Mouse (Mus musculus): ENCODE data around the gene Cabp4. TPM values are rescaled to one million over a fixed set of nuclear protein-coding genes. Genes with fewer than 3 reads are reported as not detected.

Cabp4 gene
- polyA plus RNA-seq, 1 experiment = 0.10 TPM

GRCm38 (mm10) chr19:4151898-4152297 lies 8.1 kb upstream of the Cabp4 start:
- Histone ChIP-seq H3K4me3 (no peak overlapping the region), H3K36me3 (ENCODE audit: control insufficient read depth, insufficient read depth) (peaks cover 11% of the 10 kb centered on the region), H3ac (ENCODE audit: control insufficient read depth, insufficient read length) (no peak overlapping the region), H3K79me2 (ENCODE audit: control insufficient read depth, insufficient read depth) (peaks cover 15% of the 10 kb centered on the region), H3K4me2 (ENCODE audit: low read depth) (no peak overlapping the region), H3K27me3 (ENCODE audit: control insufficient read depth, insufficient read depth, insufficient read length) (no peaks in the 10 kb centered on the region)
- TF ChIP-seq MYOG (IDR thresholded peaks at IDR 0.05; ENCODE audit: control insufficient read depth in 1 of 3, insufficient read depth in 1 of 3, insufficient read length in 2 of 3, low read depth in 2 of 3) (no peak), POLR2A (IDR thresholded peaks at IDR 0.05; ENCODE audit: insufficient read length, low read depth) (no peak), REST (IDR thresholded peaks at IDR 0.05; ENCODE audit: insufficient read depth, insufficient read length) (no peak), TCF12 (IDR thresholded peaks at IDR 0.05; ENCODE audit: insufficient read depth, poor library complexity, severe bottlenecking) (no peak), POLR2AphosphoS2 (IDR thresholded peaks at IDR 0.05; ENCODE audit: insufficient read length, low read depth) (no peak), CEBPB (IDR thresholded peaks at IDR 0.05; ENCODE audit: insufficient read depth, poor library complexity, severe bottlenecking) (no peak)

DNA sequence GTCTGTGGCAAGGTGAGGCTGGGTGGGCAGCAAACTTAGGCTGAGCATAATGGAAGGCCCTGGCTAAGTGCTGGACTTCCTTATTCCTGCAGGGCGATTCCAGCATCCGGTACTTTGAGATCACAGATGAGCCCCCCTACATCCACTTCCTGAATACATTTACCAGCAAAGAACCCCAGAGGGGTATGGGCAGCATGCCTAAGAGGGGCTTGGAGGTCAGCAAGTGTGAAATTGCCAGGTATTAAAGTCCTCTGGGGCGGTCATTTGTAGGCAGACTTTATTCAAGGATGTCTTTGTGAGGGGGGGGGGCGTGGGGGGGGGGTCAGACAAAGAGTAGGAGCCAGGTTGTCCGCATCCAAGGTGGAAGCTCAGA lies 7.6 kb upstream of the Cabp4 start:
- Histone ChIP-seq H3K79me2 (ENCODE audit: control insufficient read depth, insufficient read depth) (peaks cover 15% of the 10 kb centered on the region), H3K36me3 (ENCODE audit: control insufficient read depth, insufficient read depth) (peaks cover 11% of the 10 kb centered on the region), H3K4me2 (ENCODE audit: low read depth) (no peak overlapping the region), H3K4me3 (no peak overlapping the region), H3K27me3 (ENCODE audit: control insufficient read depth, insufficient read depth, insufficient read length) (no peaks in the 10 kb centered on the region), H3ac (ENCODE audit: control insufficient read depth, insufficient read length) (no peak overlapping the region)
- TF ChIP-seq USF1 (IDR thresholded peaks at IDR 0.05; ENCODE audit: low read depth) = no peak

DNA sequence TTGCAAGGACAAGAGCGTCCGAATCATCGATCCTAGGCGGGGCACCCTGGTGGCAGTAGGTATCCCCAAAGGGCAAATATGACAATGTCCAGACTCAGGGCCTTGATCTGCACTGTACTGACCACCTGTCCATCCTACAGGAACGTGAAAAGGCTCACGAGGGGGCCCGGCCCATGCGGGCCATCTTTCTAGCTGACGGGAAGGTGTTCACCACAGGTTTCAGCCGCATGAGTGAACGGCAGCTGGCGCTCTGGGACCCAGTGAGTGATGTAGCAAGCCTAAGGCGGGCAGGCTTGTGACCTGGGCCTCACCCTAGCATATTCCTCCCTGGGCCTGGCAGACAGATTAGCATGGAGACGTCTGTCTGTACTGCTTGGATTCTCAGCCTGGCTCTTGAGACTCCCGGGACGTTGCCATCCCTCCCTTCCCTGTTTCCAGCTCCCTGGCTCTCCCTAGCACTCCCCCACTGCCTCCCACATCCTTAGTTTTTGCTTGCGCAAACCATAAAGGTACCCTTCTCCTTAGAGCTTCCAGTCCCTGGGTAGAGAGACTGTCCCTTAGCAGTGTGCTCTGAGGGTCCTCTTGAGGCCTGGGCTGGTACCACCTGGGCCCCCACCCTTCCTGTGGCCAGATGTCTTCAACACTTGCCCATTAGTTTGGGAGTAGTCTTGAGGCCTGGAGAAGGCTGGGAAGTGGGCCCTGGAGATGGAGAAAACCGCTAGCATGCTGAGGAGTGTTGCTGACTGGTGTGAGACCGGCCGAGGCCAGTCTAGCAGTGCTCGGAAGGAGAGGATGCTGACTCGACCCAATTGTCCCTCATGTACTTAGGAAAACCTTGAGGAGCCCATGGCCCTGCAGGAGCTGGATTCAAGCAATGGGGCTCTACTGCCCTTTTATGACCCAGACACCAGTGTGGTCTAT lies 7.0 kb upstream of the Cabp4 start:
- no peak overlapping the region for H3K4me2 ChIP-seq (ENCODE audit: low read depth)
- peaks cover 11% of the 10 kb centered on the region for H3K36me3 ChIP-seq (ENCODE audit: control insufficient read depth, insufficient read depth)
- H3K79me2 ChIP-seq (ENCODE audit: control insufficient read depth, insufficient read depth) = peaks cover 15% of the 10 kb centered on the region
- no peak overlapping the region for H3K4me3 ChIP-seq
- no peak overlapping the region for H3ac ChIP-seq (ENCODE audit: control insufficient read depth, insufficient read length)
- TF ChIP-seq POLR2AphosphoS2 (IDR thresholded peaks at IDR 0.05; ENCODE audit: insufficient read length, low read depth) = no peak
- TF ChIP-seq TCF3 (IDR thresholded peaks at IDR 0.05; ENCODE audit: insufficient read length, low read depth) = no peak
- no peak for TF ChIP-seq SRF (IDR thresholded peaks at IDR 0.05; ENCODE audit: control insufficient read depth, insufficient read length, low read depth)
- no peak for TF ChIP-seq REST (IDR thresholded peaks at IDR 0.05; ENCODE audit: insufficient read depth, insufficient read length)
- no peak for TF ChIP-seq TCF12 (IDR thresholded peaks at IDR 0.05; ENCODE audit: insufficient read depth, poor library complexity, severe bottlenecking)
- TF ChIP-seq E2F4 (IDR thresholded peaks at IDR 0.05; ENCODE audit: insufficient read depth) = no peak
- TF ChIP-seq CEBPB (IDR thresholded peaks at IDR 0.05; ENCODE audit: insufficient read depth, poor library complexity, severe bottlenecking) = no peak
- TF ChIP-seq MAX (IDR thresholded peaks at IDR 0.05; ENCODE audit: low read depth) = no peak
- TF ChIP-seq POLR2A (IDR thresholded peaks at IDR 0.05; ENCODE audit: insufficient read length, low read depth) = no peak
- no peak for TF ChIP-seq MYOG (IDR thresholded peaks at IDR 0.05; ENCODE audit: control insufficient read depth in 1 of 3, insufficient read depth in 1 of 3, insufficient read length in 2 of 3, low read depth in 2 of 3)
- no peak for TF ChIP-seq USF1 (IDR thresholded peaks at IDR 0.05; ENCODE audit: low read depth)
- no peak for TF ChIP-seq MYOD1 (IDR thresholded peaks at IDR 0.05; ENCODE audit: control insufficient read depth in 1 of 3, insufficient read length in 2 of 3, low read depth in 2 of 3)
- H3K27me3 ChIP-seq (ENCODE audit: control insufficient read depth, insufficient read depth, insufficient read length) = no peaks in the 10 kb centered on the region

DNA sequence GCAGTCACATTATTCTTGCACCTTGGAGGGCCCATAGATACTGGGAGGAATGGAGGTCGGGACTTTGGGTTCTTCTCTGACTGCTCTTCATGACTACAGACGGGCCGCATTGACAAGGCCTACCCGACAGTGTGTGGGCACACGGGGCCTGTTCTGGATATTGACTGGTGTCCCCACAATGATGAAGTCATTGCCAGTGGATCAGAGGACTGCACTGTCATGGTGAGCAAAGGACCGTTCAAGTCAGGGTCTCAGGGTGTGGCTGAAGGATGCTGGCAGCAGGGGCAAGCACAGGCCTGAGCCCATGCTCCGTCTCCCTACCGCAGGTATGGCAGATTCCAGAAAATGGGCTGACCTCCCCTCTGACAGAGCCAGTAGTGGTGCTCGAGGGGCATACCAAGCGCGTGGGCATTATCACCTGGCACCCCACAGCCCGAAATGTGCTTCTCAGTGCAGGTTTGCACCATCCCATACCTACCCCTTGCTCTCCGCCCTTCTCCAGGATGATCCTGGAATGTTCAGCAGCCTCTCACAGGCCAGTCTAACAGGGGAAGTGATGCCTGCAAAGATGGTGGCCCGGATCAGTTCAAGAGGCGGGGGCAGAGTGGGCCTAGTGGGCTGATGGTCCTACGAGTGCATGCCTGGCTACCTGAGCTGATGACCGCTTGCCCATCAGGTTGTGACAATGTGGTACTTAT lies 6.1 kb upstream of the Cabp4 start:
- Histone ChIP-seq H3K36me3 (ENCODE audit: control insufficient read depth, insufficient read depth) (peaks cover 11% of the 10 kb centered on the region), H3K27me3 (ENCODE audit: control insufficient read depth, insufficient read depth, insufficient read length) (no peaks in the 10 kb centered on the region), H3K4me2 (ENCODE audit: low read depth) (peak overlapping the region; percentile 82), H3ac (ENCODE audit: control insufficient read depth, insufficient read length) (no peak overlapping the region), H3K79me2 (ENCODE audit: control insufficient read depth, insufficient read depth) (peaks cover 15% of the 10 kb centered on the region), H3K4me3 (peak overlapping the region; percentile 57)
- TF ChIP-seq POLR2A (IDR thresholded peaks at IDR 0.05; ENCODE audit: insufficient read length, low read depth) (peak; percentile 11), MYOD1 (IDR thresholded peaks at IDR 0.05; ENCODE audit: control insufficient read depth in 1 of 3, insufficient read length in 2 of 3, low read depth in 2 of 3) (no peak)

DNA sequence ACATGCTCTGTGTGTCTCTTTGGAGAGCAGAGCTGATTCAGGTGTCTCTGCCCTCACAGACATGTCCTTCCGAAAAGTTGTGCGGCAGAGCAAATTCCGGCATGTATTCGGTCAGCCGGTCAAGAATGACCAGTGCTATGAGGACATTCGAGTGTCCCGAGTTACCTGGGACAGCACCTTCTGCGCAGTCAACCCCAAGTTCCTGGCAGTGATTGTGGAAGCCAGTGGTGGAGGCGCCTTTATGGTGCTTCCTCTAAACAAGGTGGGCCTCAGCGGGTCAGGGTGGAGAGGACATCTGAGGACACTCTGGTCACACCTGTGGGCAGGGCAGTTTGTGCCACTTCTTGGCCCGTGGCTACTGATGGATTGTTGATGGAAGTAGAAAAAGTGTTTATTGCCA lies 5.5 kb upstream of the Cabp4 start:
- Histone ChIP-seq H3K79me2 (ENCODE audit: control insufficient read depth, insufficient read depth) (peaks cover 15% of the 10 kb centered on the region), H3K27me3 (ENCODE audit: control insufficient read depth, insufficient read depth, insufficient read length) (no peaks in the 10 kb centered on the region), H3K4me2 (ENCODE audit: low read depth) (peak overlapping the region; percentile 82), H3ac (ENCODE audit: control insufficient read depth, insufficient read length) (no peak overlapping the region), H3K36me3 (ENCODE audit: control insufficient read depth, insufficient read depth) (peaks cover 11% of the 10 kb centered on the region), H3K4me3 (peak overlapping the region; percentile 57)
- TF ChIP-seq POLR2AphosphoS2 (IDR thresholded peaks at IDR 0.05; ENCODE audit: insufficient read length, low read depth) (no peak), REST (IDR thresholded peaks at IDR 0.05; ENCODE audit: insufficient read depth, insufficient read length) (no peak), SRF (IDR thresholded peaks at IDR 0.05; ENCODE audit: control insufficient read depth, insufficient read length, low read depth) (no peak), TCF12 (IDR thresholded peaks at IDR 0.05; ENCODE audit: insufficient read depth, poor library complexity, severe bottlenecking) (no peak), CEBPB (IDR thresholded peaks at IDR 0.05; ENCODE audit: insufficient read depth, poor library complexity, severe bottlenecking) (no peak), MYOG (IDR thresholded peaks at IDR 0.05; ENCODE audit: control insufficient read depth in 1 of 3, insufficient read depth in 1 of 3, insufficient read length in 2 of 3, low read depth in 2 of 3) (no peak), E2F4 (IDR thresholded peaks at IDR 0.05; ENCODE audit: insufficient read depth) (no peak), POLR2A (IDR thresholded peaks at IDR 0.05; ENCODE audit: insufficient read length, low read depth) (no peak)
